Mouse (Mus musculus): Measurements from ENCODE around the gene Spindoc.

Spindoc gene

GRCm38 (mm10) chr19:7337781-7338342 is 44.9 kb downstream of the Spindoc start:
- DNase-seq (ENCODE audit: low spot score in 2 of 2) = no peak

- no peak for DNase-seq (ENCODE audit: low spot score in 2 of 2)
Measured at GRCm38 (mm10) chr19:7335656-7336055, 47.1 kb downstream of the Spindoc start.

- no peak for DNase-seq (ENCODE audit: low spot score in 2 of 2)
Measured at GRCm38 (mm10) chr19:7334049-7334448, 48.7 kb downstream of the Spindoc start.

GRCm38 (mm10) chr19:7321391-7321790 is 61.4 kb downstream of the Spindoc start:
- DNase-seq (ENCODE audit: low spot score in 2 of 2) = no peak

- no peak for DNase-seq (ENCODE audit: low spot score in 2 of 2)
Measured at GRCm38 (mm10) chr19:7320181-7320580, 62.6 kb downstream of the Spindoc start.

- DNase-seq (ENCODE audit: low spot score in 2 of 2) = no peak
Measured at GRCm38 (mm10) chr19:7317716-7318115, 65.1 kb downstream of the Spindoc start.

- DNase-seq (ENCODE audit: low spot score in 2 of 2) = no peak
Measured at GRCm38 (mm10) chr19:7316822-7317221, 66.0 kb downstream of the Spindoc start.

GRCm38 (mm10) chr19:7315587-7315984 is 67.2 kb downstream of the Spindoc start:
- DNase-seq (ENCODE audit: low spot score in 2 of 2) = no peak

- no peak for DNase-seq (ENCODE audit: low spot score in 2 of 2)
Measured at GRCm38 (mm10) chr19:7314976-7315586, 67.7 kb downstream of the Spindoc start.

- no peak for DNase-seq (ENCODE audit: low spot score in 2 of 2)
Measured at GRCm38 (mm10) chr19:7313660-7314059, 69.1 kb downstream of the Spindoc start.

- no peak for DNase-seq (ENCODE audit: low spot score in 2 of 2)
Measured at GRCm38 (mm10) chr19:7311306-7311705, 71.5 kb downstream of the Spindoc start.

- DNase-seq (ENCODE audit: low spot score in 2 of 2) = no peak
Measured at GRCm38 (mm10) chr19:7310704-7311103, 72.1 kb downstream of the Spindoc start.

GRCm38 (mm10) chr19:7309738-7310330 is 73.0 kb downstream of the Spindoc start:
- no peak for DNase-seq (ENCODE audit: low spot score in 2 of 2)

GRCm38 (mm10) chr19:7307995-7308770 is 74.6 kb downstream of the Spindoc start:
- DNase-seq (ENCODE audit: low spot score in 2 of 2) = no peak

- no peak for DNase-seq (ENCODE audit: low spot score in 2 of 2)
Measured at GRCm38 (mm10) chr19:7306968-7307367, 75.8 kb downstream of the Spindoc start.

GRCm38 (mm10) chr19:7305380-7306310 is 77.1 kb downstream of the Spindoc start:
- DNase-seq (ENCODE audit: low spot score in 2 of 2) = no peak

- DNase-seq (ENCODE audit: low spot score in 2 of 2) = no peak
Measured at GRCm38 (mm10) chr19:7304801-7305200, 78.0 kb downstream of the Spindoc start.

Data from frontal cortex, postnatal 25 days (tissue).